Mouse (Mus musculus): ENCODE measurements around the gene Col26a1. TPM values are rescaled to one million over a fixed set of nuclear protein-coding genes. Genes with fewer than 3 reads are reported as not detected.

Col26a1 gene
- polyA plus RNA-seq, 1 experiment, result not detected

- peaks cover 3% of the 10 kb centered on the region; the same call in 1 of the 2 replicates for H3K9me3 ChIP-seq
- H3K27me3 ChIP-seq (replicated peaks), result peaks cover 26% of the 10 kb centered on the region
- no peak overlapping the region for H3K4me3 ChIP-seq (replicated peaks)
- H3K36me3 ChIP-seq (replicated peaks; ENCODE audit: low read length), result no peaks in the 10 kb centered on the region
- no peak for TF ChIP-seq FLI1 (IDR thresholded peaks at IDR 0.05; ENCODE audit: low read length)
- no peak for TF ChIP-seq GATA1 (IDR thresholded peaks at IDR 0.05; ENCODE audit: borderline replicate concordance, low read length)
- peaks cover 3% of the 10 kb centered on the region; the same call in 1 of the 2 replicates for H3K4me1 ChIP-seq
Measured at GRCm38 (mm10) chr5:136790570-136791196, 92.3 kb downstream of the Col26a1 start.

DNA sequence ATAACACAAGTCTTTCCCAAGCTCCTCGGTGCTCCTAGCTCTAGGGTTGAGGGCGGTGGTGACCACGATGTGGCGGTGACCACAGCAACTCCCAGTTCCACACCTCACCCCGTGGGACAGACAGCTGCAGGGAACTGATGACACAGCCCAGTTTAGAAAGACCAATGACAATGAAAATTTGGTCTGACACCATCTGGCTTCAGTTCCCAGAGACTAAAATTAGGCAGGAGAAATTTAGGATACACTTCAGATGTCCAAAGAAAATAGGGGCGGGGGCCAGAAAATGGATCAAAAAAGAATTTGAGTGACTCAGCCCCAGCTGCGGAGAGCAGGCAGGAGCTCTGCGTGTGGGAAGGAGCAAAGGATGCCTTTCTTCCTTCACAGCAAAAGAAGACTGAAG is 98.5 kb downstream of the Col26a1 start:
- Histone ChIP-seq H3K4me1 (no peaks in the 10 kb centered on the region), H3K9me3 (peaks cover 13% of the 10 kb centered on the region), H3K4me3 (replicated peaks) (no peak overlapping the region), H3K36me3 (replicated peaks; ENCODE audit: low read length) (no peaks in the 10 kb centered on the region), H3K27me3 (replicated peaks) (peaks cover 23% of the 10 kb centered on the region)
- no peak for TF ChIP-seq GATA1 (IDR thresholded peaks at IDR 0.05; ENCODE audit: borderline replicate concordance, low read length)
- no peak for TF ChIP-seq FLI1 (IDR thresholded peaks at IDR 0.05; ENCODE audit: low read length)

GRCm38 (mm10) chr5:136782600-136782999 is 100.4 kb downstream of the Col26a1 start:
- Histone ChIP-seq H3K27me3 (replicated peaks) (peaks cover 17% of the 10 kb centered on the region), H3K4me3 (replicated peaks) (no peak overlapping the region), H3K36me3 (replicated peaks; ENCODE audit: low read length) (no peaks in the 10 kb centered on the region), H3K9me3 (peaks cover 13% of the 10 kb centered on the region), H3K4me1 (no peaks in the 10 kb centered on the region)
- TF ChIP-seq FLI1 (IDR thresholded peaks at IDR 0.05; ENCODE audit: low read length) (no peak), GATA1 (IDR thresholded peaks at IDR 0.05; ENCODE audit: borderline replicate concordance, low read length) (no peak)

DNA sequence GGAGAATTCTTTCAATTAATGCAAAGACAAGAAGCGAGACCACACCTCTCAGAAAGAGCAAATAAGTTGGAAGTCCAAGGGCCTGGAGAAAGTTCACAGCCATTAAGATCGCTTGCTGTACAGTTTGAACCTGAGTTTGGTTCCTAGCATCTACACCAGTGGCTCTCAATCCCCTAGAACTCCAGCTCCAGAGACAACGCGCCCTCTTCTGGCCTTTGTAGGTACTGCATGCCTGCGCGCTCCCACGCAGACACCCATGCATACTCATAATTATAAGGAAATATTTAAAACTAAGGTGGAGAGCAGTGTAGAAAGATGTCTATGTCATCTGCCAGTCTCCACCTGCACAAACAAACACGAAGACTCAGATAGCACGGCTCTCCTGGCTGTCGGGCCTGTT is 102.5 kb downstream of the Col26a1 start:
- no peak for TF ChIP-seq FLI1 (IDR thresholded peaks at IDR 0.05; ENCODE audit: low read length)
- no peak for TF ChIP-seq GATA1 (IDR thresholded peaks at IDR 0.05; ENCODE audit: borderline replicate concordance, low read length)
- Histone ChIP-seq H3K4me1 (no peaks in the 10 kb centered on the region), H3K27me3 (replicated peaks) (peaks cover 17% of the 10 kb centered on the region), H3K36me3 (replicated peaks; ENCODE audit: low read length) (no peaks in the 10 kb centered on the region), H3K9me3 (peaks cover 23% of the 10 kb centered on the region), H3K4me3 (replicated peaks) (no peak overlapping the region)

DNA sequence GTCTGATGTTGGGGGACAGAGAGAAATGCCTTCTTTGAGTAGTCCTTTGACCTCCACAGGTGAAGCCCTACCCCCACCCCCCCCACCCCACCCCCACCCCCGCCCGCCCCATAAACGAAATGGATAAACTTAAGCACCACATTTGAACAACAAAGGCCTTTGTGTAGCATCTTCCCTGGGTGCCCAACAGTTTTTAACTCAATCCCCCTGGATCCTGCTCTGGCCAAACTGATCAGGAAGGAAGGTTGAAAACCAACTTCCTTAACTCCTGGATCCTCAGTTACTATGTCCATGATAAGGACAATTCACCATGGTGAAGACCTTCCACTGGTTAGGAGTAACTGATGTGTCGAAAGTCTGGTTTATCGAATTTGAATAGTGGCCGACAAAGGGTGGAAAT is 103.1 kb downstream of the Col26a1 start:
- Histone ChIP-seq H3K36me3 (replicated peaks; ENCODE audit: low read length) (no peaks in the 10 kb centered on the region), H3K4me1 (no peaks in the 10 kb centered on the region), H3K4me3 (replicated peaks) (no peak overlapping the region), H3K27me3 (replicated peaks) (peaks cover 13% of the 10 kb centered on the region), H3K9me3 (peaks cover 18% of the 10 kb centered on the region)
- TF ChIP-seq GATA1 (IDR thresholded peaks at IDR 0.05; ENCODE audit: borderline replicate concordance, low read length) (no peak), FLI1 (IDR thresholded peaks at IDR 0.05; ENCODE audit: low read length) (no peak)

DNA sequence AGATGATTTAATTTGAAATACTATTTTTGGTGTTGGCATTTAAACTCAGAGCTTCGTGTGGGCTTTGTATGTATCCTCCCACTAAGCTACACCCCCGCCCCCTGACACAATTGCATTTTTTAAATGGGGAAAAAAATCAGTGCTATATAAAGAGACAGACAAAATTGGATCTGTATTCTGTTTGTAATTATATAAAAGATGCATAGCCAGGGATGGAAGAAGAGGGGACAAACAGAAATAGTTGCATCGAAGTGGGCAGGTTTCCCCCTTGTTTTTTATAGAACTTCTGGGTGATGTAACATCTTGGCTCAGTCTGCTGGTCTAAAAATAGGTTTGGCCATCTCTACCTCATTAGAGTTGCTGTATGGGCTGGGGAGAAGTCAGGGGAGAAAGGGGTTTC is 107.5 kb downstream of the Col26a1 start:
- H3K4me1 ChIP-seq, result peaks cover 4% of the 10 kb centered on the region; the same call in 1 of the 2 replicates
- H3K36me3 ChIP-seq (replicated peaks; ENCODE audit: low read length), result no peaks in the 10 kb centered on the region
- H3K27me3 ChIP-seq (replicated peaks), result peaks cover 28% of the 10 kb centered on the region
- H3K4me3 ChIP-seq (replicated peaks), result no peak overlapping the region
- TF ChIP-seq GATA1 (IDR thresholded peaks at IDR 0.05; ENCODE audit: borderline replicate concordance, low read length) (no peak), FLI1 (IDR thresholded peaks at IDR 0.05; ENCODE audit: low read length) (no peak)
- 0 out of 2 replicates have a peak, but pooled peaks cover 10% of the 10 kb centered on the region for H3K9me3 ChIP-seq

DNA sequence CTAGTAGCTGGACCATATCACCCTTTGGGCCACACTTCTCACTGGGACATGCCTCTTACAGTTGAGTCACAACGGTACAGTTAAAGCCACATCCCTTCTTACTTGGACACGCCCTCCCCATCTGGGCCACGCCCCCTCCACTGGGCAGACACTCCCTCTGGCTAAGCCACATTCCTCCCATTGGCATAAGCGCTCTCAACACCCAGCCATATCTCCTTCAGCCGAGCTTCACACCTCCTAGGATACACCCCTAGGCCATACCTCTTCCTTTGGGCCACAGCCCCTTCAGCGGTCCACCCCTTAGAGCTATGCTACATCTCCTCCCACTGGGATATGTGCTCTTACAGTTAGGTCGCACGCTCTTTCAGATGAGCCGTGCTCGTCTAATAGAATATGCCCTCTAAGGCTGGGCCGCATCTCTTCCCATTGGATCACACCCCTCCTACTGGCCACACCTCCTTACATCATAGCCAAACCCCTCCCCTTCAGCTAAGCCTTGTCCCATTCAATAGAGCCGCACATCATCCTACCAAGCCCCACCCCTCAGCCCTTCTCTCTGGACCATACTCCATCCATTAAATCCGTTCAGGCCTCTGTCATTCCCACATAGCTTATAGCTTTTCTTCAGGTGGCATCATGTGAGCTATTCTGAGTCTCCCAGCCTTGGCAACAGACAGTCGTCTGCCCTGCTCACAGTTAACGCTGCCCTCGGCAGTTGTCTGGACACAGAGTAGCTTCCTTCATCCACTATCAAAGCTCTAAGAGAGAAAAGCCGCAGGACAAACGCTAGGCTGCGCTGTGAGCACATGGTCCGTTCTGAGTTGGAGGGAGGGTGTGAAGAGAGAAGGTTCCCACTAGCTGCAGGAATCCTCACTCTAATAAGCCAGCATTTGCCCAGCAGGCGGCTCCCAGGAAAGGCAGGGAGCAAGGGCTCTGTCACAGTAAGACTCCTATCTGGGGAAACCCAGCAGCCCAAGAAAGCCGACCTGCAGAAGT is 109.7 kb downstream of the Col26a1 start:
- no peak for TF ChIP-seq FLI1 (IDR thresholded peaks at IDR 0.05; ENCODE audit: low read length)
- no peak for TF ChIP-seq GATA1 (IDR thresholded peaks at IDR 0.05; ENCODE audit: borderline replicate concordance, low read length)
- Histone ChIP-seq H3K4me3 (replicated peaks) (no peak overlapping the region), H3K9me3 (0 out of 2 replicates have a peak, but pooled peaks cover 10% of the 10 kb centered on the region), H3K27me3 (replicated peaks) (peaks cover 30% of the 10 kb centered on the region), H3K36me3 (replicated peaks; ENCODE audit: low read length) (no peaks in the 10 kb centered on the region), H3K4me1 (peaks cover 4% of the 10 kb centered on the region; the same call in 1 of the 2 replicates)

DNA sequence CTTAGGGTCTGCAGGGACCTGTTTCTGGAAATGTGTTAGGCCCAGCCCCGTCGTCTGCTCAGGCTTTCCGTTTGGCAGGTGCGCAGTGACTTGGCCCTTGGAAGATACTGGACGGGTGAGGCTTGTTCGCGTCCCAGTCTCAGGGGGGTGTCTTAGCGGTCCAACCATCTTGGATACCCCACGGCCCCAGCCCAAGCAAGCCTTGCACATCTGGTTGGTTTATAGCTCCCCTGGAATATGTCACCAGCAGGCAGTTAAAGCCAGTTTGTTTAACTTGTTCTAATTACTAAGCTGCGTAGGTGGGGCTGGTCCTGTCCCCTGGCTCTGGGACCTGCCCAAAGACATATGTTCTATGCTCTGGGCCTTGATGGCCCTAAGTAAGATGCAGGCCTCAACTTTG is 111.9 kb downstream of the Col26a1 start:
- H3K27me3 ChIP-seq (replicated peaks), result peaks cover 32% of the 10 kb centered on the region
- no peaks in the 10 kb centered on the region for H3K9me3 ChIP-seq
- H3K4me3 ChIP-seq (replicated peaks), result no peak overlapping the region
- H3K4me1 ChIP-seq, result peaks cover 4% of the 10 kb centered on the region; the same call in 1 of the 2 replicates
- TF ChIP-seq GATA1 (IDR thresholded peaks at IDR 0.05; ENCODE audit: borderline replicate concordance, low read length) (no peak), FLI1 (IDR thresholded peaks at IDR 0.05; ENCODE audit: low read length) (no peak)
- H3K36me3 ChIP-seq (replicated peaks; ENCODE audit: low read length), result no peaks in the 10 kb centered on the region

DNA sequence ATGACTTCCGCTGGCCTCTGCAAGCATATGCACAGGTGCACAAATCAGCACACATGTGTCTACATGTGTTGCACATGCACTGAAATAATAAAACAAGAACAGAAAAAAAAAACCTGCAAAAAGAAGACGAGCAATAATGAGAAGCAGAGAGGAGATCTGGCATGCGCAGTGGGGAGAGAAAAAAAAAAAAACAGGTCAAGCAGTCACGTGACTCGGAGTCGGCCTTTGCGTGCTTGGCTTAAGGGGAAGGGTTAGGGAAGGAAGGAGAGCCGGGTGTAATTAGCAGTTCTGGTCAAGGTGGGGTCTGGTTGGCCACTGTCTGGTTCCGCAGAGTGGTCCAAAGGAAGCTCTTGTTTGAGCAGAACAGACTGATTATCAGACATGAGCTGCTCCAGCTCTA is 115.7 kb downstream of the Col26a1 start:
- Histone ChIP-seq H3K27me3 (replicated peaks) (peaks cover 36% of the 10 kb centered on the region), H3K4me1 (peaks cover 4% of the 10 kb centered on the region; the same call in 1 of the 2 replicates)
- no peak for TF ChIP-seq FLI1 (IDR thresholded peaks at IDR 0.05; ENCODE audit: low read length)
- no peak for TF ChIP-seq GATA1 (IDR thresholded peaks at IDR 0.05; ENCODE audit: borderline replicate concordance, low read length)

More for the DNA sequence above, 115.7 kb downstream of the Col26a1 start:
- Histone ChIP-seq H3K36me3 (replicated peaks; ENCODE audit: low read length) (no peaks in the 10 kb centered on the region), H3K9me3 (no peaks in the 10 kb centered on the region), H3K4me3 (replicated peaks) (no peak overlapping the region)

Data from megakaryocyte, embryonic 14.5 days (primary cell).